Mouse (Mus musculus) midbrain, embryonic 14.5 days (tissue): ENCODE data around the gene Il1r1. TPM values are rescaled to one million over a fixed set of nuclear protein-coding genes. Genes with fewer than 3 reads are reported as not detected.

Source experiments
- ATAC-seq: fragments of 200-750 bp; cut with Nextera tagmentation; 2 replicates; pipeline ENCODE4 v1.8.0; 2017; ENCODE audit warnings: moderate number of reproducible peaks, moderate library complexity; ENCODE audit not compliant: low FRiP score, low TSS enrichment
- DNase-seq: peaks from one replicate; pipeline ENCODE4 v3.0.0-alpha.2; 2015
- H3K27ac ChIP-seq: fragments of 300-500 bp; sonication (generic); replicated peaks from 2 replicates; pipeline ENCODE4 v1.5.1; 2014; ENCODE audit warnings: mild to moderate bottlenecking, low read depth, low read length, moderate library complexity
- H3K27me3 ChIP-seq: fragments of 300-500 bp; sonication (generic); 2 replicates; pipeline ENCODE4 v1.6.1; 2014; ENCODE audit warnings: low read length, control low read depth, mixed read lengths; ENCODE audit not compliant: control insufficient read depth, insufficient read depth
- H3K36me3 ChIP-seq: fragments of 300-500 bp; sonication (generic); 2 replicates; pipeline ENCODE4 v1.6.1; 2014; ENCODE audit warnings: low read length, control low read depth; ENCODE audit not compliant: control insufficient read depth, insufficient read depth
- H3K4me1 ChIP-seq: fragments of 300-500 bp; sonication (generic); 2 replicates; pipeline ENCODE4 v1.6.1; 2014; ENCODE audit warnings: mild to moderate bottlenecking, antibody characterized with exemption, low read length, control low read depth; ENCODE audit not compliant: control insufficient read depth, insufficient read depth
- H3K4me2 ChIP-seq: fragments of 300-500 bp; sonication (generic); 2 replicates; pipeline ENCODE4 v1.6.1; 2014; ENCODE audit warnings: mild to moderate bottlenecking, low read length, moderate library complexity
- H3K4me3 ChIP-seq: fragments of 300-500 bp; sonication (generic); replicated peaks from 2 replicates; pipeline ENCODE4 v1.5.1; 2014; ENCODE audit warnings: low read depth, low read length
- H3K9ac ChIP-seq: fragments of 300-500 bp; sonication (generic); replicated peaks from 2 replicates; pipeline ENCODE4 v1.6.1; 2014; ENCODE audit warnings: mild to moderate bottlenecking, low read length, moderate library complexity
- H3K9me3 ChIP-seq: fragments of 300-500 bp; sonication (generic); 2 replicates; pipeline ENCODE4 v1.6.1; 2016; ENCODE audit warnings: low read length, control low read depth, mixed read lengths; ENCODE audit not compliant: control insufficient read depth
- WGBS: fragments of 180-500 bp; shearing (Covaris S2); extraction: QIAGEN DNeasy Blood & Tissue Kit; methylation state at CpG from one replicate; pipeline ENCODE4 v1.1.7; 2014; 5-methylcytosine and 5-hydroxymethylcytosine counted together
- polyA plus RNA-seq: library from polyadenylated mRNA; unstranded; fragments of >200 nt; fragmentation: Nextera tagmentation; extraction: Ambion mirVana; gene quantifications from 2 replicates; pipeline ENCODE4 v1.2.1, GENCODE M21; 2014

Gene Il1r1
- polyA plus RNA-seq, 1 experiment from 2014 or later, result 0.79 TPM

- DNase-seq (peak; percentile 29), ATAC-seq (no peak)
- WGBS, result 10% methylated on average over 22 of the region's 22 CpGs
- H3K4me3 ChIP-seq, result peak overlapping the region; percentile 38
- peaks cover 13% of the 10 kb centered on the region for H3K4me1 ChIP-seq
- peak overlapping the region; percentile 81 for H3K4me2 ChIP-seq
- no peak overlapping the region for H3K27ac ChIP-seq
- H3K36me3 ChIP-seq, result no peaks in the 10 kb centered on the region
- H3K27me3 ChIP-seq, result peaks cover 22% of the 10 kb centered on the region; the same call in 1 of the 2 replicates
- peak overlapping the region; percentile 31; the same call in 1 of the 2 replicates for H3K9ac ChIP-seq
- no peaks in the 10 kb centered on the region for H3K9me3 ChIP-seq
Measured at GRCm38 (mm10) chr1:40324955-40325702, 100.2 kb downstream of the Il1r1 start.

GRCm38 (mm10) chr1:40325711-40326327, 100.9 kb downstream of the Il1r1 start:
- Histone ChIP-seq H3K27ac (no peak overlapping the region), H3K9me3 (no peaks in the 10 kb centered on the region), H3K4me1 (peaks cover 13% of the 10 kb centered on the region), H3K9ac (peak overlapping the region; percentile 31; the same call in 1 of the 2 replicates), H3K4me2 (peak overlapping the region; percentile 81), H3K36me3 (no peaks in the 10 kb centered on the region), H3K4me3 (peak overlapping the region; percentile 38), H3K27me3 (peaks cover 22% of the 10 kb centered on the region; the same call in 1 of the 2 replicates)
- ATAC-seq (no peak), DNase-seq (peak; percentile 32)
- WGBS, result 2% methylated on average over 29 of the region's 29 CpGs

- DNase-seq (no peak), ATAC-seq (no peak)
- H3K9me3 ChIP-seq, result no peaks in the 10 kb centered on the region
- no peak overlapping the region for H3K4me2 ChIP-seq
- WGBS, result 82% methylated on average over 3 of the region's 3 CpGs
- H3K27ac ChIP-seq, result no peak overlapping the region
- H3K27me3 ChIP-seq, result peaks cover 22% of the 10 kb centered on the region; the same call in 1 of the 2 replicates
- no peak overlapping the region for H3K9ac ChIP-seq
- no peak overlapping the region for H3K4me3 ChIP-seq
- peaks cover 13% of the 10 kb centered on the region for H3K4me1 ChIP-seq
- H3K36me3 ChIP-seq, result no peaks in the 10 kb centered on the region
Measured at GRCm38 (mm10) chr1:40327604-40328003, 102.7 kb downstream of the Il1r1 start.

- H3K36me3 ChIP-seq, result no peaks in the 10 kb centered on the region
- no peak overlapping the region for H3K9ac ChIP-seq
- H3K27me3 ChIP-seq, result peaks cover 19% of the 10 kb centered on the region; the same call in 1 of the 2 replicates
- no peaks in the 10 kb centered on the region for H3K9me3 ChIP-seq
- no peak for DNase-seq
- no peak overlapping the region for H3K4me3 ChIP-seq
- H3K27ac ChIP-seq, result no peak overlapping the region
- WGBS, result 72% methylated on average over 1 of the region's 1 CpGs
- ATAC-seq, result no peak
- no peak overlapping the region for H3K4me2 ChIP-seq
- H3K4me1 ChIP-seq, result peaks cover 13% of the 10 kb centered on the region
Measured at GRCm38 (mm10) chr1:40329526-40329925, 104.6 kb downstream of the Il1r1 start.

GRCm38 (mm10) chr1:40330181-40330580, 105.3 kb downstream of the Il1r1 start:
- H3K36me3 ChIP-seq, result no peaks in the 10 kb centered on the region
- ATAC-seq (no peak), DNase-seq (no peak)
- no peaks in the 10 kb centered on the region for H3K9me3 ChIP-seq
- WGBS, result 85% methylated on average over 8 of the region's 8 CpGs
- H3K9ac ChIP-seq, result no peak overlapping the region
- H3K27ac ChIP-seq, result no peak overlapping the region
- H3K27me3 ChIP-seq, result peaks cover 13% of the 10 kb centered on the region; the same call in 1 of the 2 replicates
- no peak overlapping the region for H3K4me2 ChIP-seq
- H3K4me1 ChIP-seq, result peaks cover 10% of the 10 kb centered on the region
- no peak overlapping the region for H3K4me3 ChIP-seq

- Histone ChIP-seq H3K4me3 (no peak overlapping the region), H3K4me2 (no peak overlapping the region), H3K4me1 (no peaks in the 10 kb centered on the region), H3K9me3 (no peaks in the 10 kb centered on the region), H3K36me3 (no peaks in the 10 kb centered on the region), H3K9ac (no peak overlapping the region), H3K27ac (no peak overlapping the region), H3K27me3 (no peaks in the 10 kb centered on the region)
- WGBS, result 85% methylated on average over 1 of the region's 1 CpGs
- ATAC-seq (no peak), DNase-seq (no peak)
Measured at GRCm38 (mm10) chr1:40339346-40339745, 114.5 kb downstream of the Il1r1 start.

- 85% methylated on average over 4 of the region's 4 CpGs for WGBS
- Histone ChIP-seq H3K4me2 (no peak overlapping the region), H3K4me1 (no peaks in the 10 kb centered on the region), H3K36me3 (no peaks in the 10 kb centered on the region), H3K9me3 (no peaks in the 10 kb centered on the region), H3K27me3 (no peaks in the 10 kb centered on the region), H3K4me3 (no peak overlapping the region), H3K27ac (no peak overlapping the region), H3K9ac (no peak overlapping the region)
- no peak for ATAC-seq
- no peak for DNase-seq
Measured at GRCm38 (mm10) chr1:40340102-40340501, 115.2 kb downstream of the Il1r1 start.

- Histone ChIP-seq H3K4me1 (no peaks in the 10 kb centered on the region), H3K4me2 (no peak overlapping the region), H3K4me3 (no peak overlapping the region), H3K27ac (no peak overlapping the region), H3K9ac (no peak overlapping the region), H3K27me3 (no peaks in the 10 kb centered on the region), H3K9me3 (no peaks in the 10 kb centered on the region), H3K36me3 (no peaks in the 10 kb centered on the region)
- DNase-seq, result no peak
- WGBS, result 94% methylated on average over 4 of the region's 4 CpGs
- no peak for ATAC-seq
Measured at GRCm38 (mm10) chr1:40352158-40352903, 127.5 kb downstream of the Il1r1 start.
